Mouse (Mus musculus): ENCODE data around the gene Tigd3. TPM values are rescaled to one million over a fixed set of nuclear protein-coding genes. Genes with fewer than 3 reads are reported as not detected.

Gene Tigd3
- polyA plus RNA-seq (2014; fragmentation: Illumina TruSeq; extraction: RNeasy Lipid Tissue Mini Kit (QIAGEN cat#74804); ENCODE audit: low read depth, low replicate concordance): 0.63 TPM

DNA sequence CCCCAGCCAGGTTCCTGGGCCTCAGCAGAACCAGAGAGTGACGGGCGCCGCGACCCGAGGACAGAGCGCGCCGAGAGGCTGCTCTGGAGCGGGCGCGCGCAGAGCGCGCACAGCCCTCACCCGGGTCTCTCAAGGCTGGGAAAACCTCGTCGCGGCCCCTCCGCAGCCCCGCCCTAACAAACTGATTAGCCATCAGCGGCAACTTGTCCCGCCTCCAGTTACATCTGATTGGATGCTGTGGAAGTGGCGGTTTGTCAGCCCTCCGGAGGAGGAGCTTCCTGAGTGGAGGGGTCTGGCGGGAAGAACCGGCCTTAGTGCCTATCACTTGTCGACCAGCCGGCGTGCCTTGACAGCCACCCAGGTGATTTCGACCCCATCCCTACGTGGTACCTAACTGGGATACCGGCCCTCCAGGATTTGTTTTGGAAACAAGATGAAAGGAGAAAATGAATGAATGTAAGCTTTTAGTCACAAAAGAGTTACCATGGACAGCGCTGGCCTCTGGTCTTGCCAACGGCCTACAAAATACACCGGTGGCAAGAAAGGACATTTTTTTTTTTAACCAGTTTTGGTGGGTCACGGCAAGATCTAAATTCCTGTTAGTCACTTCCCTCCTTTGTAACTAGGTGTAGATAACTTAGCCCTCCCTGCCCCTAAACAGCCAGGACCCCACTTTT is at the start of gene Tigd3:
Gene Tigd3 (minus strand): TSS at position 148 of the 677 bp plus-strand sequence.

DNA sequence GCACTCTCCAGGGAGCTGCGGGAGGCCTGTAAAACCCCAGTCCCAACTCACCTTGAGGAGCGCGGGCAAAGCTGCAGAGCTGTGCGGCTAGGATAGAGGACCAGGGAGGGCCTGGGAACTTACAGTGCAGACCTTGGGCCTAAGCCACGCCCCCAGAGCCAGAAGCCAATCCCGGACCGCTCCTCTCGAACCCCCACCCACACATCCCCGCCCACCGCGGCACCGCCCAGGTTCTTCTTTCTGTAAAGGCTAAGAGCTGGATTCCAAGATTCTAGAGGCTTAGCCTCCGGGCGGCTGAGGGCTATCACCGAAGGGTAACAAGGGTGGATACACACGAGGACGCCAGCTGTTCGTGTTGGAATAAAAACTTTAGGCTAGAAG is 30.8 kb upstream of the Tigd3 start, which contains the start of gene Cdc42ep2:
Gene Cdc42ep2 (minus strand): TSS at position 104 of the 381 bp plus-strand sequence.

DNA sequence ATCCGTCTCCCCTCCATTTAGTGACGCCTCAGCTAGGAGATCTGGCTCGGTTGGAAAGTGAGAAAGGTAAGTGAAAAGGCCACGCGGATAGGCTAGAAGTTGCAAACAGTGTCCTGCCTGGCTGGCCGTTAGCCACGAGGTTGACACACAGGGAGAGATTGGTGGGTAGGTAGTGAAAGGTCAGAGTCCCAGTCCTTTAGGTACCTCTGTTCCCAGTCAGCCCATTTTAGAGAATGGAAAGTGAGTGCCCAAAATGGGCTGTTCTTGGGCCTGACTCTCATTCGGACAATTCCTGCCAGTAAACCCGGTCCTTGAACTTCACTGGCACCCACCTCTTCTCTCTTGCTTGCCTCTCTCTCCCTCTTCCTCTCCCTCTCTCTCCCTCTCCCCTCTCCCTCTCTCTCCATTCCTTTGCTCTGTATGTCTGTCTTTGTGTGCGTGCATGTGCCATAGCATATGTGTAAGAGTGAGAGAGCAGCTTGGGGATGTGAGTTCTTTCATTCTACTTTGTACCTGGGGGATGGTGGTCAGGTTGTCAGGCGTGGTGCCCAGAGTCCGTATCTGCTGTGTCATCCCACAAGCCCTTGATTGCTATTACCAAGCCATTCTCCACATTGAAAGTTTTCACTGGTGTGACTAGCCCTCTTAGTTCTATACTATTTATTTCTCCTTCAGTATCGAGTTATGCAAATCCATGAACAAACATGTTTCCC is 19.2 kb upstream of the Tigd3 start, which contains the start of gene Dpf2:
Gene Dpf2 (minus strand): TSS at position 4 of the 713 bp plus-strand sequence.

DNA sequence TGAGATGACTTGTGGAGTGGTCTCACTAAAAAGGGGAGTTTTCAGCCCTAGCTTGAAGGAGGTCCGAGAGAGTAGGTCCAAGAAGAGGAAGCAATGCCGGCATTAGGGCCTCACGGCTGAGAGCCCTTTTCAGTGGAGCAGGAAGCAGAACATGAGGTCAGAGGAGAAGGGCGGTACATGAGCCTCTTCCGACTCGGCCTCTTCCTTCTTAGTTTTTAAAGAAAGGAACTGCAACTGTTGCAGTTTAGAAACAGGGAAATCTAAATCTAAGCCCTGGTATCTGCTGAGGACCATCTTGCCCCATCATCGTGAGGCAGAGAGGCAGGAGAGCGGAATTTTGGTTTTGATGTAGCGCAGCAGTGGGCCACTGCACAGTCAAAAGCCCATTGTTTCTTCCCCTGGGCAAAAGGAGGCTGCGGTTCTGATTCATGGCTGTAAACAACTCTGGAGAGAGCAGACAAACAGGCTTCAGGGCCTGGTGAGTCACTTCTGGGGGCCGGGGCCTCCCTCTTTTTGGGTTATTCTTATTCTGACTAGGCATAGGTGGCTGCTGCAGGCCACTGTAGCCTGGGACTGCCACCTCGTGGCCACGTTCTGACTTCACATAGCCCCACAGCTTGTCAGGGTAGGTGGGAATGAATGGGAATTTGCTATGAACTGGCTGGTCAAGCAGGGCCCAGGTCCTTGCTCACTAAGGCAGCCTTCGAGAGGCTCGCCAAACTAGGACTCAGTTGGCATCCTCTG is 16.2 kb downstream of the Tigd3 start, which contains the start of gene Slc25a45:
Gene Slc25a45 (plus strand): TSS at position 191 of the 744 bp plus-strand sequence.

DNA sequence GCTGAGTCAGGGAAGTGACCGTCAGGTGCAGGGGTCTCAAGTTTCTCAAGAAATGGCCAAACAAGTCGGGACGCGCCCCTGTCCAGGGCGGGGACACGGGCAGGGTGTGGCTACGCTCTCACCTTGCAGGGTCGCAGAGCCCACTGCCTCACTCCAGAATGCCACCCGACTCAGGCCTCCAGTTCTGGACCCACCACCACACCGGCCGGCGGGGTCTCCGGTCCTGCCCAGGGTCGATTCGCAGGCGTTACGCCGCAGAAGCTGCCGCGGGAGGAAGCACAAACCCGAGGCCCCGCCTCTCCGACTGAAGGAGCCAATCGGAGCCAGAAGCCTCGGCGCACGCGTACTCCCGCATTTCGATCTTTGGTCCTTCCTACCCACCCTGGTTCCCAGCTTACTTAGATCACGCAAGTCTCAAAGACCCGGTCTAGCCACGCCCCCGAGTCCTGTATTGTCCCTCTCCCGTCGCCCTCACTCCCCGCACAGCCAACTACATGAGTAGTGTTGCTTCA is 18.9 kb downstream of the Tigd3 start, which contains the start of gene Frmd8:
Gene Frmd8 (minus strand): TSS at position 306 of the 512 bp plus-strand sequence.

Other genes starting within 250 kb of the Tigd3 start
- 16.2 TPM for gene Sipa1, start 230.4 kb downstream of the Tigd3 start, polyA plus RNA-seq (2014; fragmentation: Illumina TruSeq; extraction: RNeasy Lipid Tissue Mini Kit (QIAGEN cat#74804); ENCODE audit: low read depth, low replicate concordance)
- gene Map3k11, start 205.4 kb downstream of the Tigd3 start, polyA plus RNA-seq (2014; fragmentation: Illumina TruSeq; extraction: RNeasy Lipid Tissue Mini Kit (QIAGEN cat#74804); ENCODE audit: low read depth, low replicate concordance): 22.2 TPM
- gene Pcnx3, start 205.2 kb downstream of the Tigd3 start, polyA plus RNA-seq (2014; fragmentation: Illumina TruSeq; extraction: RNeasy Lipid Tissue Mini Kit (QIAGEN cat#74804); ENCODE audit: low read depth, low replicate concordance): 22.7 TPM
- not detected for gene Kcnk7, start 189.8 kb downstream of the Tigd3 start, polyA plus RNA-seq (2014; fragmentation: Illumina TruSeq; extraction: RNeasy Lipid Tissue Mini Kit (QIAGEN cat#74804); ENCODE audit: low read depth, low replicate concordance)
- gene Ehbp1l1, start 167.8 kb downstream of the Tigd3 start, polyA plus RNA-seq (2014; fragmentation: Illumina TruSeq; extraction: RNeasy Lipid Tissue Mini Kit (QIAGEN cat#74804); ENCODE audit: low read depth, low replicate concordance): 120 TPM
- 27.2 TPM for gene Fam89b, start 164.5 kb downstream of the Tigd3 start, polyA plus RNA-seq (2014; fragmentation: Illumina TruSeq; extraction: RNeasy Lipid Tissue Mini Kit (QIAGEN cat#74804); ENCODE audit: low read depth, low replicate concordance)
- gene Ltbp3, start 153.2 kb downstream of the Tigd3 start, polyA plus RNA-seq (2014; fragmentation: Illumina TruSeq; extraction: RNeasy Lipid Tissue Mini Kit (QIAGEN cat#74804); ENCODE audit: low read depth, low replicate concordance): 41.9 TPM
- gene Scyl1, start 122.7 kb downstream of the Tigd3 start, polyA plus RNA-seq (2014; fragmentation: Illumina TruSeq; extraction: RNeasy Lipid Tissue Mini Kit (QIAGEN cat#74804); ENCODE audit: low read depth, low replicate concordance): 64.9 TPM
- gene Frmd8, start 18.9 kb downstream of the Tigd3 start, polyA plus RNA-seq (2014; fragmentation: Illumina TruSeq; extraction: RNeasy Lipid Tissue Mini Kit (QIAGEN cat#74804); ENCODE audit: low read depth, low replicate concordance): 5.4 TPM
- gene Slc25a45, start 16.3 kb downstream of the Tigd3 start, polyA plus RNA-seq (2014; fragmentation: Illumina TruSeq; extraction: RNeasy Lipid Tissue Mini Kit (QIAGEN cat#74804); ENCODE audit: low read depth, low replicate concordance): 3.4 TPM
- gene Dpf2, start 18.9 kb upstream of the Tigd3 start, polyA plus RNA-seq (2014; fragmentation: Illumina TruSeq; extraction: RNeasy Lipid Tissue Mini Kit (QIAGEN cat#74804); ENCODE audit: low read depth, low replicate concordance): 69.5 TPM
- gene Cdc42ep2, start 30.7 kb upstream of the Tigd3 start, polyA plus RNA-seq (2014; fragmentation: Illumina TruSeq; extraction: RNeasy Lipid Tissue Mini Kit (QIAGEN cat#74804); ENCODE audit: low read depth, low replicate concordance): 7.8 TPM
- gene Pola2, start 70.1 kb upstream of the Tigd3 start, polyA plus RNA-seq (2014; fragmentation: Illumina TruSeq; extraction: RNeasy Lipid Tissue Mini Kit (QIAGEN cat#74804); ENCODE audit: low read depth, low replicate concordance): 15.0 TPM
- gene Slc22a20, start 92.0 kb upstream of the Tigd3 start, polyA plus RNA-seq (2014; fragmentation: Illumina TruSeq; extraction: RNeasy Lipid Tissue Mini Kit (QIAGEN cat#74804); ENCODE audit: low read depth, low replicate concordance): not detected
- gene Capn1, start 121.7 kb upstream of the Tigd3 start, polyA plus RNA-seq (2014; fragmentation: Illumina TruSeq; extraction: RNeasy Lipid Tissue Mini Kit (QIAGEN cat#74804); ENCODE audit: low read depth, low replicate concordance): 16.4 TPM
- 20.9 TPM for gene Syvn1, start 152.4 kb upstream of the Tigd3 start, polyA plus RNA-seq (2014; fragmentation: Illumina TruSeq; extraction: RNeasy Lipid Tissue Mini Kit (QIAGEN cat#74804); ENCODE audit: low read depth, low replicate concordance)
- gene Mrpl49, start 163.6 kb upstream of the Tigd3 start, polyA plus RNA-seq (2014; fragmentation: Illumina TruSeq; extraction: RNeasy Lipid Tissue Mini Kit (QIAGEN cat#74804); ENCODE audit: low read depth, low replicate concordance): 46.2 TPM
- 507 TPM for gene Fau, start 163.7 kb upstream of the Tigd3 start, polyA plus RNA-seq (2014; fragmentation: Illumina TruSeq; extraction: RNeasy Lipid Tissue Mini Kit (QIAGEN cat#74804); ENCODE audit: low read depth, low replicate concordance)
- gene Znhit2, start 167.0 kb upstream of the Tigd3 start, polyA plus RNA-seq (2014; fragmentation: Illumina TruSeq; extraction: RNeasy Lipid Tissue Mini Kit (QIAGEN cat#74804); ENCODE audit: low read depth, low replicate concordance): 8.5 TPM
- 6.3 TPM for gene Tm7sf2, start 174.2 kb upstream of the Tigd3 start, polyA plus RNA-seq (2014; fragmentation: Illumina TruSeq; extraction: RNeasy Lipid Tissue Mini Kit (QIAGEN cat#74804); ENCODE audit: low read depth, low replicate concordance)
- 20.9 TPM for gene Vps51, start 183.1 kb upstream of the Tigd3 start, polyA plus RNA-seq (2014; fragmentation: Illumina TruSeq; extraction: RNeasy Lipid Tissue Mini Kit (QIAGEN cat#74804); ENCODE audit: low read depth, low replicate concordance)
- gene Tmem262, start 185.9 kb upstream of the Tigd3 start, polyA plus RNA-seq (2014; fragmentation: Illumina TruSeq; extraction: RNeasy Lipid Tissue Mini Kit (QIAGEN cat#74804); ENCODE audit: low read depth, low replicate concordance): not detected
- gene Gm28374, start 188.1 kb upstream of the Tigd3 start, polyA plus RNA-seq (2014; fragmentation: Illumina TruSeq; extraction: RNeasy Lipid Tissue Mini Kit (QIAGEN cat#74804); ENCODE audit: low read depth, low replicate concordance): not detected
- gene Zfpl1, start 190.8 kb upstream of the Tigd3 start, polyA plus RNA-seq (2014; fragmentation: Illumina TruSeq; extraction: RNeasy Lipid Tissue Mini Kit (QIAGEN cat#74804); ENCODE audit: low read depth, low replicate concordance): 21.3 TPM
- not detected for gene Cdca5, start 190.8 kb upstream of the Tigd3 start, polyA plus RNA-seq (2014; fragmentation: Illumina TruSeq; extraction: RNeasy Lipid Tissue Mini Kit (QIAGEN cat#74804); ENCODE audit: low read depth, low replicate concordance)
- not detected for gene AC131692.1, start 200.3 kb upstream of the Tigd3 start, polyA plus RNA-seq (2014; fragmentation: Illumina TruSeq; extraction: RNeasy Lipid Tissue Mini Kit (QIAGEN cat#74804); ENCODE audit: low read depth, low replicate concordance)
- gene Naaladl1, start 211.6 kb upstream of the Tigd3 start, polyA plus RNA-seq (2014; fragmentation: Illumina TruSeq; extraction: RNeasy Lipid Tissue Mini Kit (QIAGEN cat#74804); ENCODE audit: low read depth, low replicate concordance): not detected
- 10.2 TPM for gene Sac3d1, start 224.5 kb upstream of the Tigd3 start, polyA plus RNA-seq (2014; fragmentation: Illumina TruSeq; extraction: RNeasy Lipid Tissue Mini Kit (QIAGEN cat#74804); ENCODE audit: low read depth, low replicate concordance)
- 20.5 TPM for gene Snx15, start 234.2 kb upstream of the Tigd3 start, polyA plus RNA-seq (2014; fragmentation: Illumina TruSeq; extraction: RNeasy Lipid Tissue Mini Kit (QIAGEN cat#74804); ENCODE audit: low read depth, low replicate concordance)
- 0.92 TPM for gene Batf2, start 246.8 kb upstream of the Tigd3 start, polyA plus RNA-seq (2014; fragmentation: Illumina TruSeq; extraction: RNeasy Lipid Tissue Mini Kit (QIAGEN cat#74804); ENCODE audit: low read depth, low replicate concordance)
- 55.0 TPM for gene Arl2, start 247.4 kb upstream of the Tigd3 start, polyA plus RNA-seq (2014; fragmentation: Illumina TruSeq; extraction: RNeasy Lipid Tissue Mini Kit (QIAGEN cat#74804); ENCODE audit: low read depth, low replicate concordance)